Mouse (Mus musculus) thymus, adult 2 months (tissue): ENCODE measurements at regions not wholly inside any gene's neighbourhood (a gene's known extent, or its start where the extent isn't known, plus 50 kb on each side); places are given as distances from the start of the nearest gene placed in this dataset.

Experiments used
- DNase-seq: peaks from one replicate; pipeline ENCODE4 v3.0.0; 2021
- H3K27ac ChIP-seq: fragments of 200-500 bp; 2 replicates; pipeline ENCODE4 v1.5.1; 2012; ENCODE audit warnings: low read length, control low read depth; ENCODE audit not compliant: control insufficient read depth, insufficient read depth
- H3K27me3 ChIP-seq: fragments of 200-500 bp; 2 replicates; pipeline ENCODE4 v1.6.1; 2012; ENCODE audit warnings: mild to moderate bottlenecking, low read length, moderate library complexity, mixed read lengths; ENCODE audit not compliant: control insufficient read depth, insufficient read depth
- H3K36me3 ChIP-seq: fragments of 200-500 bp; 2 replicates; pipeline ENCODE4 v1.6.1; 2012; ENCODE audit warnings: mild to moderate bottlenecking, low read length, moderate library complexity; ENCODE audit not compliant: control insufficient read depth, insufficient read depth
- H3K4me1 ChIP-seq: fragments of 200-500 bp; replicated peaks from 2 replicates; pipeline ENCODE4 v1.6.1; 2012; ENCODE audit warnings: low read length; ENCODE audit not compliant: control insufficient read depth, insufficient read depth
- H3K4me3 ChIP-seq: fragments of 200-500 bp; 2 replicates; pipeline ENCODE4 v1.5.1; 2012; ENCODE audit warnings: mild to moderate bottlenecking, low read length, control low read depth, moderate library complexity; ENCODE audit not compliant: control insufficient read depth, insufficient read depth
- CTCF ChIP-seq: fragments of 200-500 bp; IDR thresholded peaks from 2 replicates; pipeline ENCODE4 v1.5.1; 2012; ENCODE audit warnings: mild to moderate bottlenecking, control low read depth, low read length, moderate library complexity, borderline replicate concordance; ENCODE audit not compliant: control insufficient read depth, poor library complexity, insufficient read depth; ENCODE audit errors: extremely low read depth
- POLR2A ChIP-seq: fragments of 200-500 bp; IDR thresholded peaks from 2 replicates; pipeline ENCODE4 v1.6.1; 2012; ENCODE audit warnings: mild to moderate bottlenecking, low read length, control low read depth, moderate library complexity; ENCODE audit not compliant: control insufficient read depth, poor library complexity, insufficient read depth; ENCODE audit errors: extremely low read depth
- WGBS: fragments of 180-500 bp; shearing (Covaris S2); methylation state at CpG from one replicate; pipeline ENCODE4 v1.1.7; 2018; 5-methylcytosine and 5-hydroxymethylcytosine counted together

GRCm38 (mm10) chr13:60519708-60520107, 82.0 kb upstream of the Dapk1 start:
- DNase-seq: no peak
- 67% methylated on average over 4 of the region's 4 CpGs for WGBS
- Histone ChIP-seq H3K27me3 (no peaks in the 10 kb centered on the region), H3K4me3 (no peak overlapping the region), H3K36me3 (no peaks in the 10 kb centered on the region), H3K4me1 (no peaks in the 10 kb centered on the region), H3K27ac (no peak overlapping the region)
- TF ChIP-seq POLR2A (no peak), CTCF (no peak)

- 86% methylated on average over 8 of the region's 8 CpGs for WGBS
- Histone ChIP-seq H3K27ac (no peak overlapping the region), H3K27me3 (no peaks in the 10 kb centered on the region), H3K4me1 (no peaks in the 10 kb centered on the region), H3K4me3 (no peak overlapping the region), H3K36me3 (no peaks in the 10 kb centered on the region)
- TF ChIP-seq POLR2A (no peak), CTCF (no peak)
- DNase-seq: no peak
These were observed 78.9 kb upstream of the Dapk1 start for GRCm38 (mm10) chr13:60522719-60523450.

GRCm38 (mm10) chr13:60527806-60528205, 73.9 kb upstream of the Dapk1 start:
- Histone ChIP-seq H3K4me1 (no peaks in the 10 kb centered on the region), H3K27me3 (no peaks in the 10 kb centered on the region), H3K36me3 (no peaks in the 10 kb centered on the region), H3K4me3 (no peak overlapping the region), H3K27ac (no peak overlapping the region)
- no peak for DNase-seq
- TF ChIP-seq CTCF (no peak), POLR2A (no peak)
- 90% methylated on average over 2 of the region's 2 CpGs for WGBS

- 91% methylated on average over 1 of the region's 1 CpGs for WGBS
- no peak for DNase-seq
- no peaks in the 10 kb centered on the region for H3K27me3 ChIP-seq
- no peaks in the 10 kb centered on the region for H3K36me3 ChIP-seq
- H3K4me3 ChIP-seq: no peak overlapping the region
- H3K4me1 ChIP-seq: no peaks in the 10 kb centered on the region
- no peak for TF ChIP-seq POLR2A
- TF ChIP-seq CTCF: no peak
- no peak overlapping the region for H3K27ac ChIP-seq
These were observed 72.9 kb upstream of the Dapk1 start for GRCm38 (mm10) chr13:60528819-60529218.

GRCm38 (mm10) chr13:60529381-60530069, 72.2 kb upstream of the Dapk1 start:
- Histone ChIP-seq H3K4me3 (no peak overlapping the region), H3K27me3 (no peaks in the 10 kb centered on the region), H3K36me3 (no peaks in the 10 kb centered on the region), H3K4me1 (no peaks in the 10 kb centered on the region), H3K27ac (no peak overlapping the region)
- TF ChIP-seq CTCF: no peak
- no peak for TF ChIP-seq POLR2A
- no peak for DNase-seq
- 73% methylated on average over 6 of the region's 6 CpGs for WGBS

- H3K4me1 ChIP-seq: no peaks in the 10 kb centered on the region
- no peak for TF ChIP-seq POLR2A
- TF ChIP-seq CTCF: no peak
- WGBS: 90% methylated on average over 8 of the region's 8 CpGs
These were observed 67.8 kb upstream of the Dapk1 start for GRCm38 (mm10) chr13:60533871-60534427.

GRCm38 (mm10) chr13:60534501-60534900, 67.2 kb upstream of the Dapk1 start:
- Histone ChIP-seq H3K4me3 (no peak overlapping the region), H3K27ac (no peak overlapping the region), H3K36me3 (no peaks in the 10 kb centered on the region), H3K27me3 (no peaks in the 10 kb centered on the region), H3K4me1 (no peaks in the 10 kb centered on the region)
- TF ChIP-seq CTCF (no peak), POLR2A (no peak)
- no peak for DNase-seq
- WGBS: 90% methylated on average over 3 of the region's 3 CpGs

More at GRCm38 (mm10) chr13:60533871-60534427, 67.8 kb upstream of the Dapk1 start:
- DNase-seq: no peak
- no peaks in the 10 kb centered on the region for H3K27me3 ChIP-seq
- H3K36me3 ChIP-seq: no peaks in the 10 kb centered on the region
- H3K27ac ChIP-seq: no peak overlapping the region
- H3K4me3 ChIP-seq: no peak overlapping the region
